Mouse (Mus musculus) liver, adult 2 months (tissue): ENCODE measurements around the gene Cxadr.

ENCODE experiments used
- CTCF ChIP-seq: fragments of 200-500 bp; IDR thresholded peaks from 2 replicates; pipeline ENCODE4 v1.5.1; 2011; ENCODE audit warnings: low read depth, low read length, control low read depth
- POLR2A ChIP-seq: fragments of 200-500 bp; IDR thresholded peaks from 2 replicates; pipeline ENCODE4 v1.6.1; 2011; ENCODE audit warnings: low read length, control low read depth; ENCODE audit not compliant: insufficient read depth; ENCODE audit errors: extremely low read depth

DNA sequence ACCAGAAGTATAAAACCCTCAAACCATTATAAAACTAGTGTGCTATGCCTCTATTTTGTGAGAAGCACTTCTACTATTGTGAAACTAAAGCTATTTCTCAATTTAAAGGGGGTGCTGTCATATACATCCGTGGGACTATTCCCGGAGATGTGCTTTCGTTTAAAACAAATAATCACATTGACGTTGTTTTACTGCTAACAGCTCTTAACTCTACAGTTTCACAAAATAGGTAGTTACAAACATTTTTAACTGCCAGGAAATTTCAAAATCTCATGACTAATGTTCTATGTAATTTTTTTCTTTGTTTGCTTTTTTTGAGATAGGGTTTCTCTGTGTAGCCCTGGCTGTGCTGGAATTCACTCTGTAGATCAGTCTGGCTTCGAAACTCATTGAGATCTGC lies 77.2 kb downstream of the Cxadr start:
- TF ChIP-seq CTCF (no peak), POLR2A (no peak)
